Mouse (Mus musculus) stomach, embryonic 14.5 days (tissue): ENCODE measurements around the gene Ank3. TPM values are rescaled to one million over a fixed set of nuclear protein-coding genes. Genes with fewer than 3 reads are reported as not detected.

Experiments used
- ATAC-seq: fragments of 200-750 bp; cut with Nextera tagmentation; 2 replicates; pipeline ENCODE4 v1.8.0; 2017; ENCODE audit warnings: low read depth, moderate TSS enrichment; ENCODE audit not compliant: insufficient number of reproducible peaks, insufficient read depth, low FRiP score
- H3K27ac ChIP-seq: fragments of 300-500 bp; sonication (generic); 2 replicates; pipeline ENCODE4 v1.5.1; 2014; ENCODE audit warnings: mild to moderate bottlenecking, low read length, moderate library complexity, mixed read lengths
- H3K27me3 ChIP-seq: fragments of 300-500 bp; sonication (generic); 2 replicates; pipeline ENCODE4 v1.6.1; 2014; ENCODE audit warnings: low read length, control low read depth, mixed read lengths; ENCODE audit not compliant: control insufficient read depth, insufficient read depth
- H3K36me3 ChIP-seq: fragments of 300-500 bp; sonication (generic); 2 replicates; pipeline ENCODE4 v1.6.1; 2014; ENCODE audit warnings: mild to moderate bottlenecking, control low read depth, low read length, moderate library complexity, mixed read lengths; ENCODE audit not compliant: control insufficient read depth, insufficient read depth
- H3K4me1 ChIP-seq: fragments of 300-500 bp; sonication (generic); 2 replicates; pipeline ENCODE4 v1.6.1; 2014; ENCODE audit warnings: low read length, control low read depth, mixed read lengths; ENCODE audit not compliant: control insufficient read depth, insufficient read depth
- H3K4me2 ChIP-seq: fragments of 300-500 bp; sonication (generic); replicated peaks from 2 replicates; pipeline ENCODE4 v1.6.1; 2014; ENCODE audit warnings: low read depth, low read length, control low read depth
- H3K4me3 ChIP-seq: fragments of 300-500 bp; sonication (generic); 2 replicates; pipeline ENCODE4 v1.5.1; 2014; ENCODE audit warnings: low read depth, low read length, control low read depth
- H3K9ac ChIP-seq: fragments of 300-500 bp; sonication (generic); replicated peaks from 2 replicates; pipeline ENCODE4 v1.6.1; 2014; ENCODE audit warnings: low read depth, mild to moderate bottlenecking, control low read depth, low read length, moderate library complexity, mixed read lengths
- H3K9me3 ChIP-seq: fragments of 300-500 bp; sonication (generic); 2 replicates; pipeline ENCODE4 v1.6.1; 2016; ENCODE audit warnings: low read depth, low read length, control low read depth; ENCODE audit not compliant: control insufficient read depth
- WGBS: fragments of 180-500 bp; shearing (Covaris S2); extraction: QIAGEN DNeasy Blood & Tissue Kit; methylation state at CpG from one replicate; pipeline ENCODE4 v1.1.7; 2014; 5-methylcytosine and 5-hydroxymethylcytosine counted together
- polyA plus RNA-seq: library from polyadenylated mRNA; unstranded; fragments of >200 nt; fragmentation: Nextera tagmentation; extraction: Ambion mirVana; gene quantifications from 2 replicates; pipeline ENCODE4 v1.2.1, GENCODE M21; 2014

Gene Ank3
- polyA plus RNA-seq, 1 experiment from 2014 or later: 46.1 TPM

DNA sequence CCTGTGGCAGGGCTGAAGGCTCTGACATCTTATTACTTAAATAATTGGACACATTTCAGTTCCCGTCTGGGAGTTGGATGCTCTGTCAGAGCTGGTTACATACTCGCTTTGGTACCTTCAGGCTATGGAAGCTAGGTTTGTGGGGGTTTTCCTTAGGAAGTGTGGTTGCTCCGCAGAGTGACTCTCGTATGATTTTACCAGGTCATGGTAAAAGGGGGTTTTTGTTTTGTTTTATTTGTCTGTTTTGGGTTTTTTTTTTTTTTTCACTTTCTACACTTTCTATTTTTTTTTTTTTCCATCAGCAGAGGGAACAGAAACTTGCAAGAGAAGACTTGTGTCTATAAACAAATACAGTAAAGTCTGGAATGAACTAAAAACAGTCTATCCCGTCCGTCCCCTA lies 131.8 kb downstream of the Ank3 start:
- Histone ChIP-seq H3K27me3 (no peaks in the 10 kb centered on the region), H3K9ac (no peak overlapping the region), H3K36me3 (no peaks in the 10 kb centered on the region), H3K27ac (no peak overlapping the region), H3K4me1 (no peaks in the 10 kb centered on the region), H3K4me3 (no peak overlapping the region), H3K4me2 (no peak overlapping the region), H3K9me3 (no peaks in the 10 kb centered on the region)
- WGBS: 86% methylated on average over 6 of the region's 6 CpGs
- no peak for ATAC-seq

- Histone ChIP-seq H3K27ac (no peak overlapping the region), H3K4me1 (no peaks in the 10 kb centered on the region), H3K36me3 (no peaks in the 10 kb centered on the region), H3K4me3 (no peak overlapping the region), H3K27me3 (no peaks in the 10 kb centered on the region), H3K4me2 (no peak overlapping the region), H3K9me3 (no peaks in the 10 kb centered on the region), H3K9ac (no peak overlapping the region)
- 81% methylated on average over 5 of the region's 5 CpGs for whole genome bisulfite sequencing
- ATAC-seq: no peak
Observed at GRCm38 (mm10) chr10:69531569-69531968, 133.0 kb downstream of the Ank3 start.

GRCm38 (mm10) chr10:69532169-69532730 lies 133.7 kb downstream of the Ank3 start:
- H3K4me2 ChIP-seq: no peak overlapping the region
- WGBS: 73% methylated on average over 10 of the region's 10 CpGs
- no peak overlapping the region for H3K4me3 ChIP-seq
- H3K9me3 ChIP-seq: no peaks in the 10 kb centered on the region
- no peak overlapping the region for H3K9ac ChIP-seq
- no peak for ATAC-seq
- H3K4me1 ChIP-seq: no peaks in the 10 kb centered on the region
- no peaks in the 10 kb centered on the region for H3K36me3 ChIP-seq
- no peak overlapping the region for H3K27ac ChIP-seq
- no peaks in the 10 kb centered on the region for H3K27me3 ChIP-seq

GRCm38 (mm10) chr10:69533505-69534388 lies 135.2 kb downstream of the Ank3 start:
- Histone ChIP-seq H3K9ac (peak overlapping the region; percentile 48), H3K4me1 (no peaks in the 10 kb centered on the region), H3K9me3 (no peaks in the 10 kb centered on the region), H3K4me2 (peak overlapping the region; percentile 65), H3K36me3 (no peaks in the 10 kb centered on the region), H3K27ac (peak overlapping the region; percentile 82), H3K27me3 (no peaks in the 10 kb centered on the region), H3K4me3 (peak overlapping the region; percentile 42)
- 2% methylated on average over 22 of the region's 22 CpGs for WGBS
- ATAC-seq: peak; percentile 73; the same call in 1 of the 2 replicates

DNA sequence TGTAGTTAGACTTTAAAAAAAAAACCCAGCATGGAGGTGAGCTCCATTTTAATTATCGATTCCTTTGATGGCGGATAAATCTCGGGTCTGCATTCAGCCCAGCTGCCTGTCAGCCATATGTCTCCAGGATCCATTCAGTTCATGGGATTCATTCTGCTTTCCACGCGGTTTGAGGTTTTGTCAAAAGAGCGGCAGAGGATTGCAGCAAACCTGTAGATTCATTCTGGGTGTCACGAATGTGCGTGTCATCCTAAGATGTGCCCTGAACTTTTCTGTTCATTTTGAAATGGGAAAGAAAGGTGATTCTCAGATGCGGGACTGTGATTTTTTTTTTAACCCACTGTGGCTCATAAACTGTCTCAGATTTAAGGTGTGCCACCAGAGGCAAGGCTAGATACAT lies 136.1 kb downstream of the Ank3 start:
- WGBS: 52% methylated on average over 9 of the region's 9 CpGs
- Histone ChIP-seq H3K27me3 (no peaks in the 10 kb centered on the region), H3K27ac (no peak overlapping the region), H3K4me2 (peak overlapping the region; percentile 65), H3K9me3 (no peaks in the 10 kb centered on the region), H3K4me1 (no peaks in the 10 kb centered on the region), H3K4me3 (peak overlapping the region; percentile 42), H3K9ac (0 out of 2 replicates have a peak overlapping the region, but pooled peaks have one; percentile 14), H3K36me3 (no peaks in the 10 kb centered on the region)
- no peak for ATAC-seq

DNA sequence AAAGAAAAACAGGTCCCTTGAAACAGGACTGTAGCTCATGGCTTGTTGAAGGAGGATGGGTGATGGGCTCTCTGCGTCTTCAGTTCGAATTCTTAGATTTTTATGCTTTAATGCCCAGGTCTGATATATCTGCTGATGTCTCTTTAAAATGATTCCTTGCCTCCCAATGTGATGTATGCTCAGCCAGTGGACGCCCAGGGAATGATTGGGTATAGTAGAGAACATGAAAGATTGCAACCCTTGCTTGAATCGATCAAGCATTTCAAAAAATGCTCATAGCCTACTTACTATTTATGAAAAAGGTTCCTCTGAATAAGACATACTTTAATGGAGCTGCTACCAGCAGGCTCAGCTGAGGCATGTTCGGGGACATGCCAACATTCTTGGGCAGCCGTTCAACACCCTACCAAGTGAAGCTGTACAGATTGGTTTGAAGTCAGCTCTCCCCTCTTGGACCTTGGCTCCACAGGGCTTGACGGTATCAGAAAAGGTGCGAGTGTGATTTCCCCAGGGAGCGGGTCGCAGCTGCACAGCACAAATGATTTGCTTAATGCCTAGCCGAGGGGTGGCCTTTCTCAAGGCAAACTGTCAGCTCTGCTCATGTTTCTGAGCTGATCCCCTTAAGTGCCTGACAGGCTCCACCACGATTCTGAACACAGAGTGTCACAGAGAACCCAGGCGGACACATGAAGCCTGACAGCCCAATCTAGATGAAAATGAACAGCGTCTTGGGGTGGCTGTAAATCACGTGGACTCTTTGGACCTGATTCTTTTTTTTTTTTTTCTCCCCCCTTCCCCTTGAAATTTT lies 136.8 kb downstream of the Ank3 start:
- Histone ChIP-seq H3K4me2 (peak overlapping the region; percentile 65), H3K9me3 (no peaks in the 10 kb centered on the region), H3K36me3 (no peaks in the 10 kb centered on the region), H3K9ac (0 out of 2 replicates have a peak overlapping the region, but pooled peaks have one; percentile 14), H3K27ac (no peak overlapping the region), H3K4me1 (no peaks in the 10 kb centered on the region), H3K27me3 (no peaks in the 10 kb centered on the region), H3K4me3 (peak overlapping the region; percentile 42)
- ATAC-seq: no peak
- 39% methylated on average over 15 of the region's 15 CpGs for WGBS

- 69% methylated on average over 4 of the region's 4 CpGs for WGBS
- peak overlapping the region; percentile 42; the same call in 1 of the 2 replicates for H3K4me3 ChIP-seq
- no peak for ATAC-seq
- peak overlapping the region; percentile 65 for H3K4me2 ChIP-seq
- H3K4me1 ChIP-seq: no peaks in the 10 kb centered on the region
- H3K9ac ChIP-seq: no peak overlapping the region
- no peaks in the 10 kb centered on the region for H3K9me3 ChIP-seq
- H3K27me3 ChIP-seq: no peaks in the 10 kb centered on the region
- H3K27ac ChIP-seq: no peak overlapping the region
- no peaks in the 10 kb centered on the region for H3K36me3 ChIP-seq
Observed at GRCm38 (mm10) chr10:69535931-69536200, 137.3 kb downstream of the Ank3 start.

DNA sequence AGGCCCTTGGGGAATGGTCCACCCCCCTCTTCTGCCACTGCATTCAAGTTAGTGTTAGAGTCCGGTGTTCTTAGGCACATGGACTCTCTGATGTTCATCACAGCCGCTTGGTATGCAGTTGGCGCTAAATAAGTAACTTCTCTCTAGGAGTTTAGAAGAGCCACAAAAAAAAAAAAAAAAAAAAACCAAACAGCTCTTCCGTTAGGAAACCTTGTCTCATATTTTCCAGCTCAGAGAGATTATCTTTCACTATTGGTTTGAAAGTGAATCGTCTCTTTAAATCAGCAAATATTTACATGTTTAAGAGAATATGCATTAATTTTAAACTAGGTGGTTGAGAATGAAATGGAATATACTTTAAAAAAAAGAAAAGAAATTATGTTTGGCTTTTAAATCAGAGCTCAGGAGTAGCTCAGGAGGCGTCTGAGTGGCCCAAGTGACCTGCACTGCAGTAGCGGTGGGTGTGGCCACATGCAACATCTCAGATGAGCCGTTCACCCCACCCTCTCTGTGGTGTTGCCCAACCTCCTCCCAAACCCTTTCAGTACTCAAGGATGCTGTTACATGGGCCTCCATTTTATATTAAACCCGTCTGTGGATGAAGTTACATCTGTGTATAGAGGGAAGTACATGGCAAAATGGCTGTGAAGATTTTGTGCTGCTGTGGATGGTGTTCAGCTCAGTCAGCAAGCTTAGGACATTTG lies 138.0 kb downstream of the Ank3 start:
- 67% methylated on average over 9 of the region's 9 CpGs for WGBS
- Histone ChIP-seq H3K9ac (no peak overlapping the region), H3K9me3 (no peaks in the 10 kb centered on the region), H3K4me3 (no peak overlapping the region), H3K36me3 (no peaks in the 10 kb centered on the region), H3K27ac (no peak overlapping the region), H3K4me2 (peak overlapping the region; percentile 65), H3K4me1 (no peaks in the 10 kb centered on the region), H3K27me3 (no peaks in the 10 kb centered on the region)
- ATAC-seq: no peak
